Mouse (Mus musculus): Measurements from ENCODE around the gene Ccdc47.

Ccdc47 gene

GRCm38 (mm10) chr11:106198277-106198676, 17.9 kb downstream of the Ccdc47 start:
- DNase-seq (ENCODE audit: low spot score in 2 of 2), result no peak

- no peak for DNase-seq (ENCODE audit: low spot score in 2 of 2)
These were observed 20.8 kb downstream of the Ccdc47 start for GRCm38 (mm10) chr11:106195341-106195740.

GRCm38 (mm10) chr11:106194891-106195290, 21.3 kb downstream of the Ccdc47 start:
- DNase-seq (ENCODE audit: low spot score in 2 of 2), result no peak

GRCm38 (mm10) chr11:106194155-106194541, 22.0 kb downstream of the Ccdc47 start:
- no peak for DNase-seq (ENCODE audit: low spot score in 2 of 2)

GRCm38 (mm10) chr11:106193371-106194154, 22.6 kb downstream of the Ccdc47 start:
- peak; percentile 87 to 95 for DNase-seq (ENCODE audit: low spot score in 2 of 2)

GRCm38 (mm10) chr11:106192657-106193370, 23.3 kb downstream of the Ccdc47 start:
- DNase-seq (ENCODE audit: low spot score in 2 of 2), result no peak

- DNase-seq (ENCODE audit: low spot score in 2 of 2), result no peak
These were observed 23.9 kb downstream of the Ccdc47 start for GRCm38 (mm10) chr11:106192241-106192640.

GRCm38 (mm10) chr11:106191716-106192115, 24.4 kb downstream of the Ccdc47 start:
- no peak for DNase-seq (ENCODE audit: low spot score in 2 of 2)

- DNase-seq (ENCODE audit: low spot score in 2 of 2), result no peak
These were observed 28.8 kb downstream of the Ccdc47 start for GRCm38 (mm10) chr11:106187326-106187725.

- DNase-seq (ENCODE audit: low spot score in 2 of 2), result no peak
These were observed 35.7 kb downstream of the Ccdc47 start for GRCm38 (mm10) chr11:106180449-106180801.

- no peak for DNase-seq (ENCODE audit: low spot score in 2 of 2)
These were observed 36.3 kb downstream of the Ccdc47 start for GRCm38 (mm10) chr11:106179711-106180448.

GRCm38 (mm10) chr11:106178036-106178782, 37.9 kb downstream of the Ccdc47 start:
- DNase-seq (ENCODE audit: low spot score in 2 of 2), result no peak

GRCm38 (mm10) chr11:106176372-106176771, 39.8 kb downstream of the Ccdc47 start:
- no peak for DNase-seq (ENCODE audit: low spot score in 2 of 2)

GRCm38 (mm10) chr11:106175081-106175480, 41.1 kb downstream of the Ccdc47 start:
- no peak for DNase-seq (ENCODE audit: low spot score in 2 of 2)

- no peak for DNase-seq (ENCODE audit: low spot score in 2 of 2)
These were observed 41.8 kb downstream of the Ccdc47 start for GRCm38 (mm10) chr11:106174372-106174771.

- no peak for DNase-seq (ENCODE audit: low spot score in 2 of 2)
These were observed 42.9 kb downstream of the Ccdc47 start for GRCm38 (mm10) chr11:106173228-106173627.

- no peak for DNase-seq (ENCODE audit: low spot score in 2 of 2)
These were observed 45.3 kb downstream of the Ccdc47 start for GRCm38 (mm10) chr11:106170807-106171206.

- no peak for DNase-seq (ENCODE audit: low spot score in 2 of 2)
These were observed 48.7 kb downstream of the Ccdc47 start for GRCm38 (mm10) chr11:106167435-106167834.

- no peak for DNase-seq (ENCODE audit: low spot score in 2 of 2)
These were observed 51.5 kb downstream of the Ccdc47 start for GRCm38 (mm10) chr11:106164601-106165180.

- no peak for DNase-seq (ENCODE audit: low spot score in 2 of 2)
These were observed 52.6 kb downstream of the Ccdc47 start for GRCm38 (mm10) chr11:106163546-106163945.

- no peak for DNase-seq (ENCODE audit: low spot score in 2 of 2)
These were observed 53.9 kb downstream of the Ccdc47 start for GRCm38 (mm10) chr11:106162237-106162636.
